Mouse (Mus musculus) heart, embryonic 11.5 days (tissue): ENCODE measurements around the gene Cdk5. TPM values are rescaled to one million over a fixed set of nuclear protein-coding genes. Genes with fewer than 3 reads are reported as not detected.

Experiments
- ATAC-seq: fragments of 200-750 bp; cut with Nextera tagmentation; replicated peaks from 2 replicates; pipeline ENCODE4 v1.8.0; 2017; ENCODE audit warnings: moderate library complexity; ENCODE audit not compliant: insufficient number of reproducible peaks, low FRiP score, low TSS enrichment
- H3K27ac ChIP-seq: fragments of 300-500 bp; sonication (generic); 2 replicates; pipeline ENCODE4 v1.5.1; 2014; ENCODE audit warnings: mild to moderate bottlenecking, low read depth, low read length
- H3K27me3 ChIP-seq: fragments of 300-500 bp; sonication (generic); 2 replicates; pipeline ENCODE4 v1.6.1; 2014; ENCODE audit warnings: mild to moderate bottlenecking, low read length, mixed read lengths; ENCODE audit not compliant: control insufficient read depth, insufficient read depth
- H3K36me3 ChIP-seq: fragments of 300-500 bp; sonication (generic); 2 replicates; pipeline ENCODE4 v1.6.1; 2014; ENCODE audit warnings: mild to moderate bottlenecking, low read length, moderate library complexity, mixed read lengths; ENCODE audit not compliant: control insufficient read depth, insufficient read depth
- H3K4me1 ChIP-seq: fragments of 300-500 bp; sonication (generic); 2 replicates; pipeline ENCODE4 v1.6.1; 2014; ENCODE audit warnings: low read length; ENCODE audit not compliant: control insufficient read depth, insufficient read depth
- H3K4me2 ChIP-seq: fragments of 300-500 bp; sonication (generic); 2 replicates; pipeline ENCODE4 v1.6.1; 2014; ENCODE audit warnings: mild to moderate bottlenecking, moderate library complexity
- H3K4me3 ChIP-seq: fragments of 300-500 bp; sonication (generic); 2 replicates; pipeline ENCODE4 v1.5.1; 2014; ENCODE audit warnings: low read depth, low read length
- H3K9ac ChIP-seq: fragments of 300-500 bp; sonication (generic); 2 replicates; pipeline ENCODE4 v1.6.1; 2014; ENCODE audit warnings: mild to moderate bottlenecking, low read depth, low read length, moderate library complexity
- H3K9me3 ChIP-seq: fragments of 300-500 bp; sonication (generic); replicated peaks from 2 replicates; pipeline ENCODE4 v1.6.1; 2016; ENCODE audit warnings: low read length; ENCODE audit not compliant: control insufficient read depth
- WGBS: fragments of 180-500 bp; shearing (Covaris S2); extraction: QIAGEN DNeasy Blood & Tissue Kit; methylation state at CpG from one replicate; pipeline ENCODE4 v1.1.7; 2014; ENCODE audit not compliant: insufficient replicate concordance; 5-methylcytosine and 5-hydroxymethylcytosine counted together
- polyA plus RNA-seq: library from polyadenylated mRNA; unstranded; fragments of >200 nt; fragmentation: Nextera tagmentation; extraction: Ambion mirVana; gene quantifications from 2 replicates; pipeline ENCODE4 v1.2.1, GENCODE M21; 2014

Gene Cdk5
- polyA plus RNA-seq, 1 experiment from 2014 or later = 34.0 TPM

- peaks cover 41% of the 10 kb centered on the region for H3K4me1 ChIP-seq
- 1% methylated on average over 23 of the region's 30 CpGs for WGBS
Measured at GRCm38 (mm10) chr5:24425421-24426036, 2.2 kb upstream of the Cdk5 start.

GRCm38 (mm10) chr5:24424861-24425411 lies 1.6 kb upstream of the Cdk5 start:
- H3K4me2 ChIP-seq = peak overlapping the region; percentile 95
- H3K9me3 ChIP-seq = no peaks in the 10 kb centered on the region
- peak overlapping the region; percentile 74 for H3K4me3 ChIP-seq
- no peaks in the 10 kb centered on the region for H3K27me3 ChIP-seq
- peaks cover 41% of the 10 kb centered on the region for H3K4me1 ChIP-seq
- peak overlapping the region; percentile 97 for H3K27ac ChIP-seq
- ATAC-seq = no peak; the same call in 1 of the 2 replicates
- peaks cover 3% of the 10 kb centered on the region; the same call in 1 of the 2 replicates for H3K36me3 ChIP-seq
- under 1% methylated on average over 60 of the region's 60 CpGs for WGBS
- H3K9ac ChIP-seq = peak overlapping the region; percentile 87

More at GRCm38 (mm10) chr5:24425421-24426036, 2.2 kb upstream of the Cdk5 start:
- Histone ChIP-seq H3K4me3 (peak overlapping the region; percentile 74), H3K9me3 (no peaks in the 10 kb centered on the region), H3K36me3 (peaks cover 8% of the 10 kb centered on the region), H3K4me2 (peak overlapping the region; percentile 95), H3K27ac (peak overlapping the region; percentile 97), H3K9ac (peak overlapping the region; percentile 87), H3K27me3 (no peaks in the 10 kb centered on the region)
- ATAC-seq = no peak

- 13% methylated on average over 21 of the region's 21 CpGs for WGBS
- Histone ChIP-seq H3K4me3 (peak overlapping the region; percentile 74), H3K9ac (peak overlapping the region; percentile 87), H3K4me2 (peak overlapping the region; percentile 95), H3K36me3 (peaks cover under 1% of the 10 kb centered on the region; the same call in 1 of the 2 replicates), H3K4me1 (peaks cover 41% of the 10 kb centered on the region), H3K27ac (peak overlapping the region; percentile 97), H3K9me3 (no peaks in the 10 kb centered on the region), H3K27me3 (no peaks in the 10 kb centered on the region)
- ATAC-seq = peak; percentile 0; the same call in 1 of the 2 replicates
Measured at GRCm38 (mm10) chr5:24424004-24424781, 863 bp upstream of the Cdk5 start.

- ATAC-seq = no peak
- peaks cover 11% of the 10 kb centered on the region for H3K4me1 ChIP-seq
- no peaks in the 10 kb centered on the region for H3K27me3 ChIP-seq
- H3K9me3 ChIP-seq = no peaks in the 10 kb centered on the region
- H3K4me3 ChIP-seq = no peak overlapping the region
- H3K36me3 ChIP-seq = peaks cover 2% of the 10 kb centered on the region; the same call in 1 of the 2 replicates
- WGBS = 87% methylated on average over 9 of the region's 9 CpGs
- H3K9ac ChIP-seq = no peak overlapping the region
- no peak overlapping the region for H3K4me2 ChIP-seq
- no peak overlapping the region for H3K27ac ChIP-seq
Measured at GRCm38 (mm10) chr5:24420381-24420780, 2.9 kb downstream of the Cdk5 start.

DNA sequence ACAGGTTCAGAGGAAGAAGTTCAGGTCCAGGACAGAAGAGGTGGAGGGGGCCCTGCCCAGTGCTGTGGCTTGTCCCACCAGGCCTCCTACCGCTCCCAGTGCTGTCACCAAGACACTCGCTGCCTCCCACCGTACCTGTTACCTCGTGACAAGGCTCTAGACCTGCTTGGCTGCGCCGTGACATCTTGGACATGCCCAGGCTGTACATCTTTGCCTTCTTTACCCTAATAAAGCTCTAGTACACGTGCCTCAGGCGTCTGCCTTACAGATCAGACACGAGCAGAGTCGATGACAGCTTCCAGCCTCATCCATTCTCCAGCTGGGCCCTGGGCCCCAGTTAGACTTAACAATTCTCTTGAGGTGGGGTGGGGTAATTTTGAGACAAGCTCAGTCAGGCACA lies 5.7 kb downstream of the Cdk5 start:
- no peak for ATAC-seq

DNA sequence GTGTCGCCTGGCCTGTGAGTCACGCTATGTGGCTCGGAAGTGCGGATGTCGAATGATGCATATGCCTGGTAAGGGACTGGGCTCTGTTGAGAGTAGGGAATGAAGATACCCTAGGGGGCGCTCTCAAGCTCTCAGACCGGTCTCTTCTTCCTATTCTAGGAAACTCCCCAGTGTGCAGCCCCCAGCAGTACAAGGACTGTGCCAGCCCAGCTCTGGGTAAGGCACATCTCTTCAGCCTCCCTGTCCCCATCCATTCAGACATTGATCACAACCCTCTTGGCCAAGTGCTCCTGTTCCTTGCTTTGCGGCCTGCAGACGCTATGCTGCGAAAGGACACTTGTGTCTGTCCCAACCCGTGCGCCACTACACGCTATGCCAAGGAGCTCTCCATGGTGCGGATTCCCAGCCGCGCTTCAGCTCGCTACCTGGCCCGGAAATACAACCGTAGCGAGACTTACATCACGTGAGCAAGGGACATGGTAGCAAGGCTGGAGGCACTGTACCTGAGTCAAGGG lies 7.1 kb downstream of the Cdk5 start:
- Histone ChIP-seq H3K9me3 (no peaks in the 10 kb centered on the region), H3K9ac (no peak overlapping the region), H3K36me3 (peaks cover 2% of the 10 kb centered on the region; the same call in 1 of the 2 replicates), H3K4me2 (peak overlapping the region; percentile 30), H3K4me3 (no peak overlapping the region), H3K4me1 (0 out of 2 replicates have a peak, but pooled peaks cover 3% of the 10 kb centered on the region), H3K27me3 (peaks cover 14% of the 10 kb centered on the region), H3K27ac (no peak overlapping the region)
- peak; percentile 37 for ATAC-seq
- WGBS = 4% methylated on average over 21 of the region's 21 CpGs

More for the DNA sequence above, 5.7 kb downstream of the Cdk5 start:
- Histone ChIP-seq H3K36me3 (peaks cover 2% of the 10 kb centered on the region; the same call in 1 of the 2 replicates), H3K27me3 (peaks cover 14% of the 10 kb centered on the region), H3K4me2 (no peak overlapping the region), H3K9ac (no peak overlapping the region), H3K9me3 (no peaks in the 10 kb centered on the region), H3K4me3 (no peak overlapping the region), H3K27ac (no peak overlapping the region), H3K4me1 (peaks cover 4% of the 10 kb centered on the region; the same call in 1 of the 2 replicates)
- 77% methylated on average over 10 of the region's 10 CpGs for WGBS

DNA sequence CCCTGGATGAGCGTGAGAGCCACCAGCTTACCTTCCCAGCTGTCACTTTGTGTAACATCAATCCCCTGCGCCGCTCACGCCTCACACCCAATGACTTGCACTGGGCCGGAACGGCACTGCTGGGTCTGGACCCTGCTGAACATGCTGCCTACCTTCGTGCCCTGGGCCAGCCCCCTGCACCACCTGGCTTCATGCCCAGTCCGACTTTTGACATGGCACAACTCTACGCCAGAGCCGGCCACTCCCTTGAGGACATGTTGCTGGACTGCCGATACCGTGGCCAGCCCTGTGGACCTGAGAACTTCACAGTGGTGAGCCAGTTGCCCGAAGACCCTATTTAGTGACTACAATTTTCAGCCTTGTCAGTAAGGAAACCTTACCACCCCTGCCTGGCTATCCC lies 9.4 kb downstream of the Cdk5 start:
- no peak for ATAC-seq
- H3K4me2 ChIP-seq = no peak overlapping the region

GRCm38 (mm10) chr5:24413042-24413693 lies 10.2 kb downstream of the Cdk5 start, which contains the start of gene Asic3:
Asic3 (plus strand) TSS chr5:24413392.
- H3K4me1 ChIP-seq = 0 out of 2 replicates have a peak, but pooled peaks cover 3% of the 10 kb centered on the region
- no peak within 1 kb of the TSS for H3K9ac ChIP-seq
- H3K4me3 ChIP-seq = no peak within 1 kb of the TSS
- no peak for ATAC-seq
- peaks cover 14% of the 10 kb centered on the region for H3K27me3 ChIP-seq
- WGBS = 39% methylated on average over 11 of the region's 11 CpGs
- H3K4me2 ChIP-seq = no peak within 1 kb of the TSS
- no peak within 1 kb of the TSS for H3K27ac ChIP-seq
- no peaks in the 10 kb centered on the region for H3K9me3 ChIP-seq
- no peaks in the 10 kb centered on the region for H3K36me3 ChIP-seq

More for the DNA sequence above, 9.4 kb downstream of the Cdk5 start:
- Histone ChIP-seq H3K4me3 (no peak overlapping the region), H3K9me3 (no peaks in the 10 kb centered on the region), H3K9ac (no peak overlapping the region), H3K36me3 (no peaks in the 10 kb centered on the region), H3K27me3 (peaks cover 14% of the 10 kb centered on the region), H3K4me1 (0 out of 2 replicates have a peak, but pooled peaks cover 3% of the 10 kb centered on the region), H3K27ac (no peak overlapping the region)
- 77% methylated on average over 13 of the region's 13 CpGs for WGBS
